Mouse (Mus musculus): ENCODE results near the gene Dst.
"Not testable (repeated sequence)": the region's sequence is repeated elsewhere in the genome, so short reads cannot be mapped to it uniquely, and the experiment has no call there.

Dst gene

DNA sequence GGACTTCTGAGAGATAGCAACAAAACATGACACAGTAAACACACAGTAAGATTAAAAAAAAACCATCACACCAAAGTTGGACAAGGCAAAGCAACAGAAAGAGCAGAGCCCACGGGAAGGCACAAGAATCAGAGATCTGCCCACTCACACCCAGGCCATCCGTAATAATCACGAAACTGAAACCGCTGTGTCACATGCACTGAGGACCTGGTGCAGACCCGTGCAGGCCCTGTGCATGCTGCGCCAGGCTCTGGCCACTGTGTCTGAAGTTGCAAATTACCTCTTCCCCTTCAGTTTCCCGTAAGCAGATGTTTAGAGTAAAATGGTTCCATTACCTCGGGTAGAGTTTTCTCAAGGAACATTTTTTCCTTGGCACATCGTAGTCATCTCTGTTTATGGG, 389.6 kb downstream of the Dst start:
- DNase-seq (ENCODE audit: low spot score): no peak

DNA sequence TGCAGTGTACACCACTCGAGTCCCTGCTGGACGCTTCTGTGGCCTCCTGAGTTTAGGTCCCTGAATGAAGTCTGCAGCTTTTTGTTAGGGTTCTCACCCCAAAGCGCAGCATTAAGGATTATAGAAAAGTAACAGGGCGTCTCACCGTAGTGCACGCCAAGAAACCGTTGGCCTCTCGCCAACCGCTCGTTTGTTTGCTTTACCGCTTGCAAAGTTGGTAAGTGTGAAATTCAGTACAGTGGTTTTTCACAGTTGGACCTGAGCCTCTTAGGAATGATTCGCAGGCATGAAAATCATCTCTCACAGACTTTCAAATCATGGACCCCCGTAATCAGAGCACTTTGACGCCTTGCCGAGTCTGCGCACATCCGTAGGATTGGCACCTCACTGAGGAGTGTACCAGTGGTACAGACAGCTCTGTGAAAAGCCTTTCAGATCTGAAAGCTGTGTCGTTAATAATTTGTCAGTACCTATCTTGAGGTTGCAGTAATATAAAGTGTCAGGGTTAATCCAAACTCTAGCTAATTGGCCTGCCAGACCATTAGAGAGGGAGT, 390.7 kb downstream of the Dst start:
- no peak for DNase-seq (ENCODE audit: low spot score)

DNA sequence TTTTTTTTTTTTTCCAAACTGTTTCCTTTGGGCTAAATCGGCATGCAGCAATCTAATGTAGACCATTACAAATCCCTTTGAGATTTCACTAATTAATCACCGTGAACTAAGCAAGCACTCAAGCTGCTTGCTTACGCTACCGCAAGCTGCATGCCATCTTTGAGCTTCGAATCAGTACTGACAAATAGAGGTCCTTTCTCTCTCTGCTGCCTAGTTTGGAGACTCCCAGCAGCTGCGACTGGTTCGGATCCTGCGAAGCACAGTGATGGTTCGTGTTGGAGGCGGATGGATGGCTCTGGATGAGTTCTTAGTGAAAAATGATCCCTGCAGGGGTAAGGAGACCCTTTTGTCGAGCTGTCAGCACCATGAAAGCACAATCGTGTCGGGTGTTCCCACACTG, 391.5 kb downstream of the Dst start:
- DNase-seq (ENCODE audit: low spot score): no peak

DNA sequence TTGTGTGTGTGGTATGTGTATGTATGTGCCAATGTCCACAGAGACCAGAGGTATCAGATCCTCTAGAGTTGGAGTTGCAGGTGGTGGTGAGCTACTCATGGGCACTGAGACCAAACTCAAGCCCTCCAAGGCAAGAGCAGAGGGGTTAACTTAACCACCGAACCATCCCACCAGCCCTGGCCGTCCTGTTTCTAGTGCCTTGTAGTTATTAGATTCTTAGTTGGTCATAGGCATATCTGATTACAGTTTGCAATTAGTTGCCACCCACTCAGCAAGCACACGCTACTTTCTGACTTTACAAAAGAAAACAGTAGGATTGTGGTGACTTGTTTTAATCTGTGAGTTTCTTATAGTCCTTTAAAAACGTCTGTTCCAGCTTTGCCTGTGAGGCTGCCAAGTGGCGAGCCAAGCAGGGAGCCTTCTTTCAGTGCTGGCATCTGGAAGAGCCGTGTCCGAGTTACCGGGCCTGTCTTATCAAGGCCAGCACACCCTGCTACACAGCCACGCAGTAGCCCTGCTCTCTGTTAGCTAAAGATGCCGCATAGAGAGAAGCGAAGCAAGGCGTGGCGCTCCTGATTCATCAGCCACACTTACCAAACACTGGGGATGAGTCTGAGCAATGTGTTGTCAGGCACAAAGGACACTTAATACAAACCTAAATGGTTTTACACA, 392.4 kb downstream of the Dst start:
- peak; percentile 67 for DNase-seq (ENCODE audit: low spot score)

DNA sequence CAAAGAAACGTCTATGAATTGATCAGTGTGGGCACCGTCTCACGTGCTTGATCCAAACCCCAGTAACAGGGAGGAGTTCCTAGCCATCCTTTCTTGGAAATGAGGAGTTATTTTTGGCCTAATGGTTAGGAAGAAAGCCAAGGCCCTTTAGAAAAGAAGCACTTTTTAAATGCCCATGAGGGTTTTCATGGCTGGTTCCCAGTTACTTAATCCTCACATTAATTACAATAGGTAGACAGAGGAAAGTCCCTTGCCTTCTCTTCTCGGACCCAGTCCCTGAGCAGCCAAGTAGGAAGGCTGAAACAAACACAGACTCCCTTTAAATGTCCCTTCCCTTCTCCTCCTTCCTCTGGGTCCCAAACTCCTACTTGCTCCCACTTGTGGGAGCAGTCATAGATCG, 396.2 kb downstream of the Dst start:
- DNase-seq (ENCODE audit: low spot score): no peak

DNA sequence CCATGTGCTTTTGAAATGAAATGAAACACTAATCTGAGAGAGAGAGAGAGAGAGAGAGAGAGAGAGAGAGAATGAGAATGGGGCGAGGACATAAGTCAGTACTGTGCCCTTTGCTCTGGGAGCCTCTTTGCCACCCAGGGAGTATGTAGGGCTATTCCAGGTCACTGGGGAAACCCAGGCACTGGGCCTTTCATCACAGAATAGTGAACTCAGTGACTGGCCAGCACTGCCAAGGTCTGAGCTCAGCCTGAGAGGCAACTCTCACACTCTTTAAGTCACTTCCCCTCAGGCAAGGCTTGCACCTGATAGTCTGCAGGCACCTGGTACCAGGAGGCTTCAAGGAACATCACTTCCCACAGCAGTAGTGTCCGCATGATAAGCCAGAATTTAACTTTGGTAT, 398.7 kb downstream of the Dst start:
- DNase-seq (ENCODE audit: low spot score): no peak

DNA sequence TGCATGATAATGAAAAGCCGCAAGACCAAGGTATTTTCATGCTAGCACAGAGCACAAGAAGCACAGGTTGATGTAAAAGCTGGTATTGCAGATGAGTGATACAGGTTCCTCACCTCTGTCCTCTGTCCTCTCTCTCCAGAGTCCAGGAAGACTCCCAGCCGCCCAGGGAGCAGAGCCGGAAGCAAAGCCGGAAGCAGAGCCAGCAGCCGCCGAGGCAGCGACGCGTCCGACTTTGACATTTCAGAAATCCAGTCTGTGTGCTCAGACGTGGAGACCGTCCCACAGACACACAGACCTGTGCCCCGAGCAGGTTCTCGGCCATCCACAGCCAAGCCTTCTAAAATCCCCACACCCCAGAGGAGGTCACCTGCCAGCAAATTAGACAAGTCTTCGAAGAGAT, 399.2 kb downstream of the Dst start:
- no peak for DNase-seq (ENCODE audit: low spot score)

DNA sequence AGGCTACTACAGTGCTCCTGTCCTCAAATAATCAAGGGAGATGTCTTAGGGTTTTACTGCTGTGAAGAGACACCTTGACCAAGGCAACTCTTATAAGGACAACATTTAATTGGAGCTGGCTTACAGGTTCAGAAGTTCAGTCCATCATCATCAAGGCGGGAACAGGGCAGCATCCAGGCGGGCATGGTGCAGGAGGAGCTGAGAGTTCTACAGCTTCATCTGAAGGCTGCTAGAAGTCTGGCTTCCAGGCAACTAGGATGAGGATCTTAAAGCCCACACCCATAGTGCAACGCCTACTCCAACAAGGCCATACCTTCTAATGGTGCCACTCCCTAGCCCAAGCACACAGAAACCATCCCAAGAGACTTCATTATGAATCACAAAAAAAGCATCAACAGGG, 400.8 kb downstream of the Dst start:
- not testable (repeated sequence) for DNase-seq (ENCODE audit: low spot score)

DNA sequence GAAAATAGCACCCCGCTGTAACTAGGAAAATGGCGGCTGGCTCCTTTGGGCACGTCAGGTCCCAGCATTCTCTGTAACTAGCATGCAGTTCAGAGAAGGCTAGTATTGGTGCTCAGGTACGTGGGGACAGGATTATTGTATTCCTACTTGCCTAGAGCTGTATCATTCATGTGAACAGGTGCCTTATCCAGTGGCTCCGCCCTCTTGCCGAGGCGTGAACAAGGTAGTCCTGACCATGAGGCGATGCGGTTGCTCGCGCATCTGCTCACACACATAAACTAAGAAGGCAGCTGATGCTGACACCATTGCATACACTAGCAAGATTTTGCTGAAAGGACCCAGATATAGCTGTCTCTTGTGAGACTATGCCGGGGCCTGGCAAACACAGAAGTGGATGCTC, 401.4 kb downstream of the Dst start:
- DNase-seq (ENCODE audit: low spot score): no peak

DNA sequence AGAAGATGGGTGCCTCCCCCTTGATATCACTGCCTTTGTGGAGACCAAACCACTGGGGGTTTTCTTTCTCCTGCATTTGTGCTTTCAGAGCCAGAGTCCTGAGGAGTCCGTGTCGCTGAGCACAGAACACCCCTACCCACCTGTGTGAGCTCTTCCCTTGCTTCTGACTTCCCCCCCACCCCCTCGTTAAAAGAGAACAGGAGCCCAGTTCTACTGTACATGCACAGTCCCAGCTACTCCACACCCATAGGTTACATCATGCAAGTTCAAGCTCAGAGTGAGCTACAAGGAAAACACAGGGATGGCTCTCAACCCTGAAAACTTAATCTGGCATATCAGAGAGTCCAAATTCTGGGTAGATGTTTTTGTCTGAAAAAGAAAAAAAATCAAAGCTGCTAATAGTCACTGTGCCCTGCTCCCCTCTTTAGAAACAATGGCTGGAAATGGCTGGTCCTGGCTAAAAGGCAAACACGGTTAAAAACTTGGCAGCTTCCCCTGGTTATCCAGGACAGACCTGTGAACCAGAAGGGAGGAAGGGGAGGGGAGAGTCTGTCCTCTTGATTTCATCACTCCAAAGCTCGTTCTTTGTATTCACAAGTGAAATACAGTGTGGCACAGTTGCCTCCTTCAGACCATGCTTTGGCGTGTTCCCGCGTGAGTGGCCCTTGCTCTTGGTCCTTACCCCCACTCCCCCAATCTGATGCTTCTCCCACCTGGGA, 402.7 kb downstream of the Dst start:
- no peak for DNase-seq (ENCODE audit: low spot score)

DNA sequence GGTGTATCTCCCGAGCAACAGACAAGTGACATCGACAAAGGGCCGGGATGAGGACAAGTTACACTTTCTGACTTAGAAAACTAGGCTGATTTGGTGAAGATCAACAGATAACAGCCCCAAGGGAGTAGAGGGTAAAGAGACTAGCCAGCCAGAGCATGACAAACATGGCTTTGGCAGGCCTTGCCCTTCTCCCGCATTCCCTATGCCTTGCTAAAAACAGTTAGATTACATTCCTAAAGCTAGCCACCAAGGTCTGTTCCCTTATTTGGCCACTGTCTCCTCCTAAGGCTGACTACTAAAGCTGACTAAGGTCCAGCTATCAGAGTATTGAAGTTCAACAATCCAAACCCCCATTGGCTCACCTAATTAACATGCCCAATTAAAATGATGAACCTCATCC, 404.8 kb downstream of the Dst start:
- DNase-seq (ENCODE audit: low spot score): no peak

DNA sequence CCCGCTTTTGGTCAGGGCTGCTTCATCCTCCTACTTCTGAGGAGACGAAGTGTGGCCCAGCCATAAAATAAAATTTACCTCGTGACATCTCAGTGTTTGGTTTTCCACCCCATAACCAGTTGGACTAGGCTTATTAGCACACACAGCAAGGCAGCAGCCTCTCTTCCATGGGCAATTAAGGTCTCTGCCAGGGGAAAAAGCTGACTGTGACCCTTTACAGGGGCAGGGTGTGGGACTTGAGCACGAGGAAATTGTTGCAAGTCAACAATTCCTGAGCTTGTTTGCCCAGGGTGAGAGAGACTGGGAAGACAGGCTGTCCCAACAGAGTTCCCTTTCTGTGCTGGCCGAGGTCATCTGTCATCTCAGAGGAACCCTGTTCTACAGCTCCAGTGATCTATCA, 407.4 kb downstream of the Dst start:
- DNase-seq (ENCODE audit: low spot score): no peak

DNA sequence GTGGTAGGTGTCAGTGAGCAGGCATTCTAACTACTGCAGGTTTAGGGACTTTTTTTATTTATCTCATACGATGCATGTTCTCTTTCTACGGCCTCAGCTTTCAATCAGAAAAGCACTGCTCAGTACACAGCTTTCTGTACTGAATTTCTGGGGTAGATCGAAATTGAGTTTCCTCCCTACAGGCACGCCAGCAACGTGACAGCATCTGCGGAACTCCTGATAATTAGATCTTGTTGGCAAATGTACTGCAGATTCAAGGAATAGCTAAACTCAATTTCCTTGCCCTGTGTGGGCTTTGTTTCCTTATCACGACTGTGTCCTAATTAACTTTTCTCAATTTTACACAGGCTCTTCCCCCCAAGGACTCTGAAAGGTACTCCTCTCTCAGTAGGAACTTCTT, 416.2 kb downstream of the Dst start:
- no peak for DNase-seq (ENCODE audit: low spot score)

DNA sequence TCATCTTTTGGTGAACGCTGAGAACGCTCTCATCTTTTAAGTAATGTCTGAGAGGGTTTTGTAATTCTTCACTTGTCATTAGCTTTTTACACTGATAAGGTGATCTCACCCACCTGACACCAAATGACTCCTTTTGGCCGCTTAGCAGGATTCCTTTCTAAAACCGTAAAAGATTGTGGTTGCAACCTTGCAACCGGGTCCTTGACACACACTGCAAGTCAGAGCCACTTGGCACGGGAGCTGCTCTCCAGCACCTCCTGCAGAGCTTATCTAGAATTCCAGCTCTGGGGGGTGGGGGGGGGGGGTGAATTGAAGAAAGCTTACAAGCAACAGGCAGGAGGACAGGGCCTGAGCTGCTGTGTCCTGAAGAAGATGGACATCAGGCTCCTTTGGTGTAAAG, 420.6 kb downstream of the Dst start:
- DNase-seq (ENCODE audit: low spot score): no peak

DNA sequence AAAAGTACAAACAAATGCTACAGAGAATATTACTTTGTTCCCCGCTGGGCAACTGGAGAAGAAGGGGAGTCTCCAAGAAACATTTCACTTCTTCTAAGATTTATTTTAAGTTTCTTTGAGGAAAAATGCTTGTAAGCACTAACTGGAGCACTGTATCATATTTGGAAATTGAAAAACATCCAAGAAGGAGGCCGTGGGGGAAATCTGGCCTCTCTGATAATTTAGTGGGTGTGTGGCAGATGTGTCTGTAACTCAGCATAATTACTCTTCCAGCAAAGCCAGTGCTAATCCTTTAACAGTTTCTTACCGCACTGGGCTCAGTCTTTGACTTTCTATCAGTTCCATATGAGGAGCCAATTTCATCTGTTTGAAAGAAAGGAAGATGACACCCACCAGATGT, 423.7 kb downstream of the Dst start:
- DNase-seq (ENCODE audit: low spot score): no peak
